Mouse (Mus musculus) neutrophil, adult 5-6 weeks (primary cell): ENCODE data around the gene Mob3a. TPM values are rescaled to one million over a fixed set of nuclear protein-coding genes. Genes with fewer than 3 reads are reported as not detected.
"Not testable (repeated sequence)": the region's sequence is repeated elsewhere in the genome, so short reads cannot be mapped to it uniquely, and the experiment has no call there.

Experiments used
- ATAC-seq: fragments of 151-379, 151-347 bp; 2 replicates; pipeline ENCODE4 v1.8.0; 2017; ENCODE audit warnings: mild to moderate bottlenecking, moderate TSS enrichment; ENCODE audit not compliant: insufficient number of reproducible peaks, poor library complexity, low FRiP score, severe bottlenecking; ENCODE audit errors: extremely low read depth
- total RNA-seq: library from RNA; stranded (forward); fragments of 200-1000 nt; gene quantifications from 2 replicates; pipeline ENCODE4 v1.2.3, GENCODE M21; 2017

Mob3a gene
- total RNA-seq, 1 experiment from 2014 or later, result 171 TPM

DNA sequence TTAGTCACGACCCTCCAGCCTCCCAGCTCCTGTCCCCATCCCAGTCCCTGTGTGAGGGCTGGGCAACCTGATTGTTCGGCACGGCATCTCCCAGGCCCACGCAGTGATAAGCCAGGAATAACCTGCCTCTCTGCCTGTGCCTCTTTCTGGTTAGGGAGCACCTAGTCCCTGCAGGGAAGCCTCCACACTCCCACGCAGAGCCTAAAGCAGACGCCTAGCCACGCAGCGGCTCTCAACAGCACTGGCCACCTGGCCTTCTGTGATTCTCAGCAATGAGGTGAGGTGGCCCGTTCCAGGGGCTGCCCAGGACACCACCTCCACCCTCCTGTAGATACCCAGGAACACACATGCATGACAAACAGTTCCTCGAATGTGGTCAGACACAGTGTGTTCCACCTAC, 51.4 kb downstream of the Mob3a start:
- no peak for ATAC-seq

DNA sequence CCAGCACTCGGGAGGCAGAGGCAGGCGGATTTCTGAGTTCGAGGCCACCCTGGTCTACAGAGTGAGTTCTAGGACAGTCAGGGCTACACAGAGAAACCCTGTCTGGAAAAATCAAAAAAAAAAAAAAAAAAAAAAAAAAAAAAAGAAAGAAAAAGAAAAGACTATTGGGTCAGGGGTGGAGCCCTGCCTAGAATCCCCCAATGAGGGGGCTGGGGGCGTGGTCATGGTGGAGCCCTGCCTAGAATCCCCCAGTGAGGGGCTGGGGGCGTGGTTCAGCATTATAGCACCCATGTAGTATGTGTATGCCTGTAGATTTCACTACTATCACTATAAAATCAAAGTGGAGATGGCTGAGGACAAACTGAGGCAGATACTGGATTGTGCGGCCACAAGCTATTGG, 51.9 kb downstream of the Mob3a start:
- not testable (repeated sequence) for ATAC-seq

DNA sequence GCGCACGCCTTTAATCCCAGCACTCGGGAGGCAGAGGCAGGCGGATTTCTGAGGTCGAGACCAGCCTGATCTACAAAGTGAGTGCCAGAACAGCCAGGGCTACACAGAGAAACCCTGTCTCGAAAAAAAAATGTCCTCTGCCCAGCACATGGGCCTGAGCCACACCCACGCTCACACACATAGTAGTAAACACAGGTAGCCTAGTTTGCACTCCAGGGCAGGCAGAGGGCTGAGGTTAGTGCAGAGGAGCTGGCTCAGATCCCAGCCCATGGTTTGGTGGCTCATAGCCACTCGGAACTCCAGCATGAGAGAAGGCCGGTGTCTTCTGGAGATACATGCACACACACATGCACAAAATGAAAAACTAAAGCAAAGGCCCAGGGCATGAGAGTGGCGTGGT, 54.8 kb downstream of the Mob3a start:
- no peak for ATAC-seq

DNA sequence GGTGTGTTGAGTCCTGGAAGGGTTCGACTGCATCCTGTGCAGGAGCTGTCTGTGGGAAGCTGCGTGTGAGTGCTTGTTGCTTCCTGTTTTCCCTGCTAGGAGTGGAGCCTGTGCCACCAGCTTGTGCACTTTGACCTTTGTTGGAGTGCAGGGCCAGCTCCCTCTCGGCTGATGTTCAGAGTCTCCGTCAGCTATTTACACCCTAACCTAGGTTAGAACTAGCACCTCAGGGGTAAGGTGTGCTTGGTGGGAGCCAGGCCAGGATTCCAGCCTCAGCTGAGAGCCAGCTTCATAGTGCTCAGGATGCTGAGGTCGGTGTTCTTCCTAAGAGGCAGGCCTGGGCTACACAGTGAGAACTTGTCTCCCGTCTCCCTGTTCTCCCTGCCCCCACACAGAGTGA, 66.4 kb downstream of the Mob3a start:
- ATAC-seq, result no peak

Other genes starting within 250 kb of the Mob3a start
- not detected in 2 replicates for gene Onecut3, start 207.1 kb downstream of the Mob3a start, total RNA-seq
- 0.12 and 0.23 TPM in 2 replicates for gene Atp8b3, start 162.9 kb downstream of the Mob3a start, total RNA-seq
- 29.3 and 35.4 TPM in 2 replicates for gene Rexo1, start 140.4 kb downstream of the Mob3a start, total RNA-seq
- gene Klf16, start 124.7 kb downstream of the Mob3a start, total RNA-seq, result 6.5 and 8.0 TPM in 2 replicates
- gene Abhd17a, start 111.6 kb downstream of the Mob3a start, total RNA-seq, result 26.4 and 33.0 TPM in 2 replicates
- 11.2 and 13.3 TPM in 2 replicates for gene Scamp4, start 99.1 kb downstream of the Mob3a start, total RNA-seq
- not detected in 2 replicates for gene Adat3, start 99.1 kb downstream of the Mob3a start, total RNA-seq
- 0.74 and 1.3 TPM in 2 replicates for gene Gm49322, start 96.0 kb downstream of the Mob3a start, total RNA-seq
- gene Csnk1g2, start 79.1 kb downstream of the Mob3a start, total RNA-seq, result 216 and 221 TPM in 2 replicates
- gene Btbd2, start 44.9 kb downstream of the Mob3a start, total RNA-seq, result 21.4 and 22.8 TPM in 2 replicates
- 105 and 113 TPM in 2 replicates for gene Mknk2, start 23.9 kb downstream of the Mob3a start, total RNA-seq
- 32.9 and 46.6 TPM in 2 replicates for gene Izumo4, start 207 bp upstream of the Mob3a start, total RNA-seq
- gene Ap3d1, start 40.3 kb upstream of the Mob3a start, total RNA-seq, result 142 and 173 TPM in 2 replicates
- gene Dot1l, start 53.2 kb upstream of the Mob3a start, total RNA-seq, result 18.0 and 21.4 TPM in 2 replicates
- gene Sf3a2, start 96.2 kb upstream of the Mob3a start, total RNA-seq, result 15.5 and 20.4 TPM in 2 replicates
- gene Plekhj1, start 96.6 kb upstream of the Mob3a start, total RNA-seq, result 50.4 and 52.8 TPM in 2 replicates
- gene Amh, start 103.3 kb upstream of the Mob3a start, total RNA-seq, result 0.81 TPM in 1 of 2 replicates, not detected in the other
- gene Jsrp1, start 111.5 kb upstream of the Mob3a start, total RNA-seq, result not detected in 2 replicates
- gene Oaz1, start 124.7 kb upstream of the Mob3a start, total RNA-seq, result 227 and 271 TPM in 2 replicates
- gene Lingo3, start 142.1 kb upstream of the Mob3a start, total RNA-seq, result not detected in 2 replicates
- 50.7 and 60.8 TPM in 2 replicates for gene Lsm7, start 153.2 kb upstream of the Mob3a start, total RNA-seq
- 13.3 and 20.7 TPM in 2 replicates for gene Sppl2b, start 153.3 kb upstream of the Mob3a start, total RNA-seq
- gene Tmprss9, start 169.9 kb upstream of the Mob3a start, total RNA-seq, result not detected in 2 replicates
- gene Timm13, start 199.0 kb upstream of the Mob3a start, total RNA-seq, result 15.1 and 23.1 TPM in 2 replicates
- gene Lmnb2, start 216.3 kb upstream of the Mob3a start, total RNA-seq, result 8.0 and 11.8 TPM in 2 replicates
- gene Gadd45b, start 228.1 kb upstream of the Mob3a start, total RNA-seq, result 59.9 and 63.2 TPM in 2 replicates